Mouse (Mus musculus) MEL (cell line): Measurements from ENCODE around the gene Slc39a11. TPM values are rescaled to one million over a fixed set of nuclear protein-coding genes. Genes with fewer than 3 reads are reported as not detected.
A peak's percentile ranks its signal among the peaks of the same experiment; 100 is the strongest.

Experiments used
- DNase-seq: peaks from one replicate; pipeline ENCODE4 v3.0.0; 2011; ENCODE audit warnings: low read depth, low spot score
- H3K27ac ChIP-seq: 2 replicates; pipeline ENCODE4 v1.5.1; 2012; ENCODE audit warnings: low read depth, mild to moderate bottlenecking, control low read depth, low read length, moderate library complexity; ENCODE audit not compliant: control insufficient read depth
- H3K27me3 ChIP-seq, 2 experiments: fragments of 150-350 bp in 1 of 2; sonication (generic) in 1 of 2; 2 replicates each; pipeline ENCODE4 v1.6.1; 2012; ENCODE audit warnings: low read length in 2 of 2, mild to moderate bottlenecking in 2 of 2, improper control_type of control experiment in 1 of 2, moderate library complexity in 1 of 2; ENCODE audit not compliant: insufficient read depth in 2 of 2, control insufficient read depth in 1 of 2
- H3K36me3 ChIP-seq, 2 experiments: 2 replicates each; pipeline ENCODE4 v1.6.1; 2012 to 2014; ENCODE audit warnings: low read length in 2 of 2, improper control_type of control experiment in 1 of 2, inconsistent platforms in 1 of 2, mild to moderate bottlenecking in 1 of 2; ENCODE audit not compliant: insufficient read depth in 2 of 2, control insufficient read depth in 1 of 2
- H3K4me1 ChIP-seq, 2 experiments: fragments of 150-350 bp in 1 of 2; sonication (generic) in 1 of 2; 2 replicates each; pipeline ENCODE4 v1.6.1; 2012; ENCODE audit warnings: low read length in 2 of 2, improper control_type of control experiment in 1 of 2, mild to moderate bottlenecking in 1 of 2; ENCODE audit not compliant: insufficient read depth in 2 of 2, control insufficient read depth in 1 of 2
- H3K4me3 ChIP-seq, 2 experiments: fragments of 150-350 bp in 1 of 2; sonication (generic) in 1 of 2; 2 replicates each; pipeline ENCODE4 v1.5.1; 2012; ENCODE audit warnings: low read depth in 2 of 2, low read length in 2 of 2, mild to moderate bottlenecking in 2 of 2, moderate library complexity in 2 of 2, control low read depth in 1 of 2, improper control_type of control experiment in 1 of 2; ENCODE audit not compliant: control insufficient read depth in 1 of 2, insufficient read depth in 1 of 2
- H3K79me2 ChIP-seq: 2 replicates; pipeline ENCODE4 v1.6.1; 2012; ENCODE audit warnings: mild to moderate bottlenecking, low read length, moderate library complexity; ENCODE audit not compliant: control insufficient read depth, poor library complexity, insufficient read depth
- H3K9ac ChIP-seq: 2 replicates; pipeline ENCODE4 v1.6.1; 2012; ENCODE audit warnings: low read depth, mild to moderate bottlenecking, control low read depth, low read length, moderate library complexity; ENCODE audit not compliant: control insufficient read depth, poor library complexity, severe bottlenecking
- H3K9me3 ChIP-seq: fragments of 150-350 bp; sonication (generic); replicated peaks from 2 replicates; pipeline ENCODE4 v1.6.1; 2012; ENCODE audit warnings: mild to moderate bottlenecking, low read length, improper control_type of control experiment, moderate library complexity; ENCODE audit not compliant: insufficient read depth
- CHD1 ChIP-seq: IDR thresholded peaks from 2 replicates; pipeline ENCODE4 v1.6.1; 2012; ENCODE audit warnings: low read depth, mild to moderate bottlenecking, inconsistent platforms, low read length, improper control_type of control experiment
- CTCF ChIP-seq, 3 experiments: IDR thresholded peaks in 2 of 3; conservative IDR thresholded peaks in 1 of 3; 2 replicates each; pipeline ENCODE4 v1.5.1; 2011 to 2012; ENCODE audit warnings: low read length in 3 of 3, low read depth in 2 of 3, mild to moderate bottlenecking in 2 of 3, improper control_type of control experiment in 1 of 3, inconsistent platforms in 1 of 3, mixed read lengths in 1 of 3, moderate library complexity in 1 of 3; ENCODE audit not compliant: control insufficient read depth in 1 of 3, insufficient read depth in 1 of 3, poor library complexity in 1 of 3, severe bottlenecking in 1 of 3
- E2F4 ChIP-seq: IDR thresholded peaks from 2 replicates; pipeline ENCODE4 v1.6.1; 2011; ENCODE audit warnings: low read depth, low read length, improper control_type of control experiment, borderline replicate concordance
- ELF1 ChIP-seq: IDR thresholded peaks from 2 replicates; pipeline ENCODE4 v1.6.1; 2014; ENCODE audit warnings: low read depth, mild to moderate bottlenecking, inconsistent platforms, low read length, improper control_type of control experiment, moderate library complexity
- HCFC1 ChIP-seq: IDR thresholded peaks from 2 replicates; pipeline ENCODE4 v1.6.1; 2012; ENCODE audit warnings: low read depth, mild to moderate bottlenecking, inconsistent platforms, low read length, improper control_type of control experiment, moderate library complexity
- JUND ChIP-seq: IDR thresholded peaks from 2 replicates; pipeline ENCODE4 v1.6.1; 2011; ENCODE audit warnings: low read depth, mild to moderate bottlenecking, improper control_type of control experiment, low read length
- KAT2A ChIP-seq: conservative IDR thresholded peaks from 2 replicates; pipeline ENCODE4 v1.6.1; 2012; ENCODE audit warnings: low read depth, low read length, improper control_type of control experiment, inconsistent platforms
- MAX ChIP-seq: IDR thresholded peaks from 2 replicates; pipeline ENCODE4 v1.6.1; 2011; ENCODE audit warnings: low read length, improper control_type of control experiment
- MAZ ChIP-seq: IDR thresholded peaks from 2 replicates; pipeline ENCODE4 v1.6.1; 2012; ENCODE audit warnings: low read depth, mild to moderate bottlenecking, inconsistent platforms, low read length, improper control_type of control experiment
- MXI1 ChIP-seq: IDR thresholded peaks from 2 replicates; pipeline ENCODE4 v1.6.1; 2011; ENCODE audit warnings: mild to moderate bottlenecking, low read depth, low read length, improper control_type of control experiment
- MYC ChIP-seq: IDR thresholded peaks from 2 replicates; pipeline ENCODE4 v1.6.1; 2011; ENCODE audit warnings: low read depth, mild to moderate bottlenecking, low read length, improper control_type of control experiment, moderate library complexity
- NELFE ChIP-seq: IDR thresholded peaks from 2 replicates; pipeline ENCODE4 v1.6.1; 2011; ENCODE audit warnings: low read depth, low read length, improper control_type of control experiment
- NRF1 ChIP-seq: IDR thresholded peaks from 2 replicates; pipeline ENCODE4 v1.6.1; 2014; ENCODE audit warnings: low read depth, mild to moderate bottlenecking, inconsistent platforms, low read length, improper control_type of control experiment, moderate library complexity; ENCODE audit not compliant: poor library complexity, insufficient read depth, severe bottlenecking
- POLR2A ChIP-seq, 2 experiments: IDR thresholded peaks; 2 replicates each; pipeline ENCODE4 v1.6.1; 2011 to 2012; ENCODE audit warnings: low read length in 2 of 2, mild to moderate bottlenecking in 2 of 2, control low read depth in 1 of 2, improper control_type of control experiment in 1 of 2, low read depth in 1 of 2, moderate library complexity in 1 of 2; ENCODE audit not compliant: control insufficient read depth in 1 of 2, insufficient read depth in 1 of 2, poor library complexity in 1 of 2
- POLR2AphosphoS2 ChIP-seq: IDR thresholded peaks from 2 replicates; pipeline ENCODE4 v1.6.1; 2011; ENCODE audit warnings: low read length, improper control_type of control experiment
- POLR2AphosphoS5 ChIP-seq: IDR thresholded peaks from 2 replicates; pipeline ENCODE4 v1.6.1; 2012; ENCODE audit warnings: low read depth, borderline replicate concordance, mild to moderate bottlenecking, inconsistent platforms, low read length, moderate library complexity, mixed read lengths
- RAD21 ChIP-seq: IDR thresholded peaks from 2 replicates; pipeline ENCODE4 v1.6.1; 2011; ENCODE audit warnings: mild to moderate bottlenecking, low read depth, low read length, improper control_type of control experiment
- SIN3A ChIP-seq: IDR thresholded peaks from 2 replicates; pipeline ENCODE4 v1.6.1; 2012; ENCODE audit warnings: low read length, improper control_type of control experiment, inconsistent platforms
- SMC3 ChIP-seq: IDR thresholded peaks from 2 replicates; pipeline ENCODE4 v1.6.1; 2011; ENCODE audit warnings: low read depth, low read length, improper control_type of control experiment
- TBP ChIP-seq: IDR thresholded peaks from 2 replicates; pipeline ENCODE4 v1.8.0; 2011; ENCODE audit warnings: low read depth, low read length, improper control_type of control experiment
- TCF12 ChIP-seq: IDR thresholded peaks from 2 replicates; pipeline ENCODE4 v1.6.1; 2014; ENCODE audit warnings: low read depth, mild to moderate bottlenecking, inconsistent platforms, low read length, improper control_type of control experiment, moderate library complexity
- UBTF ChIP-seq: IDR thresholded peaks from 2 replicates; pipeline ENCODE4 v1.6.1; 2012; ENCODE audit warnings: low read depth, mild to moderate bottlenecking, inconsistent platforms, low read length, improper control_type of control experiment, moderate library complexity, borderline replicate concordance; ENCODE audit not compliant: insufficient read depth
- USF2 ChIP-seq, 2 experiments: IDR thresholded peaks; 2 replicates each; pipeline ENCODE4 v1.6.1; 2011 to 2012; ENCODE audit warnings: improper control_type of control experiment in 2 of 2, low read length in 2 of 2, borderline replicate concordance in 1 of 2, inconsistent platforms in 1 of 2, low read depth in 1 of 2, mild to moderate bottlenecking in 1 of 2; ENCODE audit not compliant: insufficient read depth in 1 of 2
- ZKSCAN1 ChIP-seq: IDR thresholded peaks from 2 replicates; pipeline ENCODE4 v1.6.1; 2012; ENCODE audit warnings: low read depth, mild to moderate bottlenecking, inconsistent platforms, low read length, improper control_type of control experiment, moderate library complexity
- polyA plus RNA-seq, 2 experiments: library from polyadenylated mRNA; stranded (reverse) in 1 of 2; unstranded in 1 of 2; fragments of >175 nt in 1 of 2; fragments of >200 nt in 1 of 2; gene quantifications; 2 replicates each; pipeline versions ENCODE4 v1.2.1 to v1.2.4; 2012; ENCODE audit warnings: low replicate concordance in 2 of 2, low read depth in 1 of 2; ENCODE audit not compliant: insufficient read length in 2 of 2, insufficient read depth in 1 of 2, missing spikeins in 1 of 2
- total RNA-seq: library from RNA; depleted of rRNA; stranded (reverse); fragments of 300-350 nt; gene quantifications from 2 replicates; pipeline ENCODE4 v1.2.3, GENCODE M21; 2012

Slc39a11 gene
- total and polyA plus RNA-seq, 3 experiments: 34.2 to 45.6 TPM; not detected in 1

GRCm38 (mm10) chr11:113460118-113460517 is 189.8 kb downstream of the Slc39a11 start:
- Histone ChIP-seq H3K4me3 (no peak overlapping the region), H3K9me3 (no peaks in the 10 kb centered on the region), H3K9ac (no peak overlapping the region), H3K27ac (no peak overlapping the region), H3K27me3 (no peaks in the 10 kb centered on the region), H3K4me1 (no peaks in the 10 kb centered on the region), H3K36me3 (peaks cover 0 to 2% of the 10 kb centered on the region in 2 experiments; a peak in 1 of 4 replicates), H3K79me2 (no peaks in the 10 kb centered on the region)
- TF ChIP-seq POLR2AphosphoS5 (no peak), CTCF (IDR thresholded peaks at IDR 0.05 in 2 of 3, conservative IDR thresholded peaks at IDR 0.05 in 1 of 3; ENCODE audit: control insufficient read depth in 1 of 3, insufficient read depth in 1 of 3, low read depth in 2 of 3, low read length in 3 of 3, poor library complexity in 1 of 3, severe bottlenecking in 1 of 3) (no peak), TCF12 (no peak), ZKSCAN1 (no peak), RAD21 (no peak), ELF1 (no peak), USF2 (IDR thresholded peaks at IDR 0.05; ENCODE audit: borderline replicate concordance in 1 of 2, insufficient read depth in 1 of 2, low read depth in 1 of 2, low read length in 2 of 2) (no peak), MAX (no peak), UBTF (no peak), POLR2A (IDR thresholded peaks at IDR 0.05; ENCODE audit: control insufficient read depth in 1 of 2, insufficient read depth in 1 of 2, low read depth in 1 of 2, low read length in 2 of 2, poor library complexity in 1 of 2) (no peak), MAZ (no peak), HCFC1 (no peak), NELFE (no peak), POLR2AphosphoS2 (no peak), KAT2A (no peak), MYC (no peak), JUND (no peak), E2F4 (no peak), MXI1 (no peak), SIN3A (no peak)
- DNase-seq: no peak

DNA sequence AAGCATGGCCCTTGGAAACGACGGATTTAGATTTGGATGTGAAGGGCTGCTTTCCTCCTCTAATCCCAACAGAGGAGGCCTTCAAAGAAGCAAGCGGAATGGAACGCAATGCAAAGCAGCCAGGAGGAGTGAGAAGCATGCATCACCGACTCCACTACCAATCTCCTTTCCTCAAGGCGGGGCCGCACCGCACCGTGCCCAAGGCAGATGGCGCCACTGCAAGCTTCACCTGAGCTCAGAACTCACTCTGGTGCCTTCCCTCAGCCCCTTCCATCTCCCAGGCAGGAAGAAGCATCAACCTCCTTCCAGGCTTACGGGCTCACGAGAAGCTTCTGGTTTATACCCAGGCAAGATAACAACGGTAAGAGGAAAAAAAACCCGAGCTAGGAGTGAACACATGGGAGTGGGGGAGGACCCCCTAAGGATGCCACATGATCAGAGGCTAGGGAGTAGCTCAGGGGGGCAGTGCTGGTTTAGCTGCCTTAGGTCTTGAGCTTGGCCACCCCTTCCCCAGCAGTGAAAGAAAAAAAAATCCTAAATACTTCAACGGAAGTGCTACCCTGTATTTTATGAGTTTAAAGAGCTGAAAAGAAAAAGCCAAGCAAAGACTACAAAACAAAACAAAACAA is 191.2 kb downstream of the Slc39a11 start:
- peaks cover 0 to 2% of the 10 kb centered on the region in 2 experiments; a peak in 1 of 4 replicates for H3K36me3 ChIP-seq
- TF ChIP-seq ZKSCAN1: no peak
- TF ChIP-seq NRF1: no peak
- peak; percentile 5 for TF ChIP-seq RAD21
- peak; percentile 31 for TF ChIP-seq SMC3
- peak; percentile 37 to 64 (median 51) for TF ChIP-seq CTCF (IDR thresholded peaks at IDR 0.05 in 2 of 3, conservative IDR thresholded peaks at IDR 0.05 in 1 of 3; ENCODE audit: control insufficient read depth in 1 of 3, insufficient read depth in 1 of 3, low read depth in 2 of 3, low read length in 3 of 3, poor library complexity in 1 of 3, severe bottlenecking in 1 of 3)
- no peak for TF ChIP-seq E2F4
- no peak for TF ChIP-seq CHD1
- TF ChIP-seq TBP: no peak
- TF ChIP-seq, all 39 proteins: peak for 3
- Histone ChIP-seq H3K4me1 (no peaks in the 10 kb centered on the region), H3K4me3 (no peak overlapping the region), H3K27me3 (no peaks in the 10 kb centered on the region), H3K27ac (no peak overlapping the region), H3K79me2 (no peaks in the 10 kb centered on the region), H3K9me3 (no peaks in the 10 kb centered on the region), H3K9ac (no peak overlapping the region)
- peak; percentile 21 for DNase-seq
